Comparison of ENCODE assay signal across 16 mouse cellular contexts in genomic region chr6:6855746-6856185, GRCm38 (mm10). TPM values are rescaled to one million over a fixed set of nuclear protein-coding genes. Genes with fewer than 3 reads are reported as not detected.
DNase-seq lines count a peak whose midpoint lies in the region; ATAC-seq and TF ChIP-seq lines count a peak whose summit lies in the region.
"Had no signal": no experiment of that assay in that cellular context is flagged by ENCODE, and none has a peak within 500 bp of the region (broad histone marks: within the 10 kb centered on the region; RNA-seq: fewer than 3 reads in every experiment).

No protein-coding gene starts in this region.

- no peaks in the 10 kb centered on the region for H3K36me3 ChIP-seq in stomach, embryonic 14.5 days (ENCODE audit: control insufficient read depth, insufficient read depth, low read length)
- H3K36me3 ChIP-seq in stomach, postnatal 0 days (ENCODE audit: control insufficient read depth, insufficient read depth, low read length), result no peaks in the 10 kb centered on the region
- H3K36me3 ChIP-seq in limb, embryonic 15.5 days, result no peaks in the 10 kb centered on the region
- H3K36me3 ChIP-seq: intestine, embryonic 15.5 days; liver, embryonic 13.5 days had no signal

- no peak overlapping the region for H3K27ac ChIP-seq in stomach, embryonic 14.5 days (ENCODE audit: low read length)
- no peak overlapping the region for H3K27ac ChIP-seq in stomach, postnatal 0 days (replicated peaks)
- H3K27ac ChIP-seq in limb, embryonic 15.5 days, result no peak overlapping the region
- H3K27ac ChIP-seq: intestine, embryonic 15.5 days; liver, embryonic 13.5 days had no signal

- no peaks in the 10 kb centered on the region for H3K9me3 ChIP-seq in stomach, embryonic 14.5 days (ENCODE audit: control insufficient read depth, low read depth, low read length)
- H3K9me3 ChIP-seq in stomach, postnatal 0 days (ENCODE audit: control insufficient read depth, low read length), result no peaks in the 10 kb centered on the region
- H3K9me3 ChIP-seq in limb, embryonic 15.5 days, result no peaks in the 10 kb centered on the region
- H3K9me3 ChIP-seq: intestine, embryonic 15.5 days; liver, embryonic 13.5 days had no signal

- no peak overlapping the region for H3K4me2 ChIP-seq in stomach, embryonic 14.5 days (replicated peaks; ENCODE audit: low read depth, low read length)
- no peak overlapping the region for H3K4me2 ChIP-seq in stomach, postnatal 0 days (replicated peaks; ENCODE audit: low read depth)
- peak overlapping the region; percentile 29 for H3K4me2 ChIP-seq in limb, embryonic 15.5 days
- H3K4me2 ChIP-seq: intestine, embryonic 15.5 days; liver, embryonic 13.5 days had no signal

- peaks cover 77% of the 10 kb centered on the region for H3K27me3 ChIP-seq in stomach, embryonic 14.5 days (ENCODE audit: control insufficient read depth, insufficient read depth, low read length)
- peaks cover 30% of the 10 kb centered on the region for H3K27me3 ChIP-seq in stomach, postnatal 0 days (ENCODE audit: control insufficient read depth, insufficient read depth, low read length)
- H3K27me3 ChIP-seq in limb, embryonic 15.5 days, result peaks cover 94% of the 10 kb centered on the region

- WGBS in stomach, embryonic 14.5 days, result 1% methylated on average over 10 of the region's 10 CpGs
- WGBS in stomach, postnatal 0 days, result 2% methylated on average over 10 of the region's 10 CpGs
- WGBS in limb, embryonic 15.5 days, result 4% methylated on average over 10 of the region's 10 CpGs

- no peaks in the 10 kb centered on the region for H3K4me1 ChIP-seq in stomach, embryonic 14.5 days (ENCODE audit: control insufficient read depth, insufficient read depth, low read length)
- no peaks in the 10 kb centered on the region for H3K4me1 ChIP-seq in stomach, postnatal 0 days (replicated peaks; ENCODE audit: control insufficient read depth, insufficient read depth)
- peaks cover 32% of the 10 kb centered on the region for H3K4me1 ChIP-seq in limb, embryonic 15.5 days
- H3K4me1 ChIP-seq: liver, embryonic 13.5 days had no signal

- DNase-seq in embryo, embryonic 10.5 days (ENCODE audit: low spot score), result peak; percentile 46
- DNase-seq in embryo, embryonic 10 days (ENCODE audit: low spot score), result no peak
- DNase-seq in stomach, postnatal 0 days (ENCODE audit: low spot score), result no peak
- no peak for DNase-seq in MN1 (ENCODE audit: low spot score)
- no peak for DNase-seq in heart, postnatal 10 days
- DNase-seq: adrenal gland, postnatal 25 days; kidney, postnatal 4 days; liver, embryonic 13.5 days; lung, postnatal 36 days; spleen, adult 18-20 months had no signal

- intact Hi-C loops in heart, postnatal 10 days (cut with DNase I), result no loop called here

- H3K9ac ChIP-seq in stomach, embryonic 14.5 days (replicated peaks; ENCODE audit: low read depth, low read length), result no peak overlapping the region
- H3K9ac ChIP-seq in stomach, postnatal 0 days (ENCODE audit: low read length), result no peak overlapping the region
- no peak overlapping the region for H3K9ac ChIP-seq in limb, embryonic 15.5 days
- H3K9ac ChIP-seq: intestine, embryonic 15.5 days; liver, embryonic 13.5 days had no signal

- no peak overlapping the region for H3K4me3 ChIP-seq in stomach, embryonic 14.5 days (ENCODE audit: low read depth, low read length)
- H3K4me3 ChIP-seq in stomach, postnatal 0 days (ENCODE audit: low read depth, low read length), result no peak overlapping the region
- H3K4me3 ChIP-seq in limb, embryonic 15.5 days, result no peak overlapping the region
- H3K4me3 ChIP-seq: intestine, embryonic 15.5 days; liver, embryonic 13.5 days had no signal

- peak; percentile 42; the same call in 1 of the 2 replicates for ATAC-seq in stomach, embryonic 14.5 days (ENCODE audit: insufficient number of reproducible peaks, insufficient read depth, low FRiP score, low read depth)
- no peak for ATAC-seq in stomach, postnatal 0 days (ENCODE audit: low FRiP score, low TSS enrichment)
- ATAC-seq in limb, embryonic 15.5 days (ENCODE audit: insufficient number of reproducible peaks, low FRiP score, low TSS enrichment, low read depth), result no peak
- ATAC-seq in cerebellum, adult (ENCODE audit: insufficient number of reproducible peaks, low FRiP score, low TSS enrichment), result no peak
- ATAC-seq: intestine, embryonic 15.5 days had no signal

- no peak for TF ChIP-seq EP300 in stomach, postnatal 0 days (optimal IDR thresholded peaks at IDR 0.05)

- TF ChIP-seq CTCF in stomach, postnatal 0 days (IDR thresholded peaks at IDR 0.05; ENCODE audit: low read depth), result no peak

RNA-seq across cellular contexts. Expression of gene Dlx6, which starts 7.4 kb away (rescaled TPM):
- 0.15 and 0.42 TPM in 2 replicates for polyA plus RNA-seq in stomach, embryonic 14.5 days (2014; fragmentation: Nextera tagmentation; extraction: Ambion mirVana)
- polyA plus RNA-seq in stomach, postnatal 0 days (2015; fragmentation: Nextera tagmentation; extraction: Ambion mirVana), result 0.12 TPM in 1 of 2 replicates, not detected in the other
- 1.5 and 1.7 TPM in 2 replicates for polyA plus RNA-seq in limb, embryonic 15.5 days (2015; fragmentation: Nextera tagmentation; extraction: Ambion mirVana)
- total RNA-seq in heart, postnatal 10 days (2021), result under 1 TPM in 1 of 2 experiments, not detected in 1; 0.27 TPM
- polyA plus RNA-seq: gonadal fat pad, adult 2 months; heart, postnatal 0 days; liver, embryonic 13.5 days had no signal

RNA-seq across cellular contexts. Expression of gene Dlx5, which starts 26.1 kb away (rescaled TPM):
- 6.6 and 6.7 TPM in 2 replicates for polyA plus RNA-seq in stomach, embryonic 14.5 days (2014; fragmentation: Nextera tagmentation; extraction: Ambion mirVana)
- 6.2 and 7.1 TPM in 2 replicates for polyA plus RNA-seq in stomach, postnatal 0 days (2015; fragmentation: Nextera tagmentation; extraction: Ambion mirVana)
- 47.5 and 53.8 TPM in 2 replicates for polyA plus RNA-seq in limb, embryonic 15.5 days (2015; fragmentation: Nextera tagmentation; extraction: Ambion mirVana)
- under 1 TPM; 0.25 to 0.45 TPM for total RNA-seq in heart, postnatal 10 days (2021)
- total RNA-seq: adrenal gland, postnatal 25 days had no signal
- polyA plus RNA-seq: liver, embryonic 13.5 days had no signal
